Mouse (Mus musculus) limb, embryonic 11.5 days (tissue): ENCODE data around the gene Nfyc. TPM values are rescaled to one million over a fixed set of nuclear protein-coding genes. Genes with fewer than 3 reads are reported as not detected.

Experiments used
- ATAC-seq: fragments of 200-750 bp; cut with Nextera tagmentation; 2 replicates; pipeline ENCODE4 v1.8.0; 2017; ENCODE audit warnings: low read depth; ENCODE audit not compliant: insufficient number of reproducible peaks, low FRiP score, low TSS enrichment
- DNase-seq: peaks from one replicate; pipeline ENCODE4 v3.0.0-alpha.2; 2015; ENCODE audit warnings: low spot score
- H3K27ac ChIP-seq: fragments of 300-500 bp; sonication (generic); replicated peaks from 2 replicates; pipeline ENCODE4 v1.5.1; 2014; ENCODE audit warnings: low read depth, mild to moderate bottlenecking, low read length
- H3K27me3 ChIP-seq: fragments of 300-500 bp; sonication (generic); 2 replicates; pipeline ENCODE4 v1.6.1; 2014; ENCODE audit warnings: mild to moderate bottlenecking, low read length, mixed read lengths; ENCODE audit not compliant: control insufficient read depth, insufficient read depth
- H3K36me3 ChIP-seq: fragments of 300-500 bp; sonication (generic); 2 replicates; pipeline ENCODE4 v1.6.1; 2014; ENCODE audit warnings: mild to moderate bottlenecking, low read length, moderate library complexity, mixed read lengths; ENCODE audit not compliant: control insufficient read depth, insufficient read depth
- H3K4me1 ChIP-seq: fragments of 300-500 bp; sonication (generic); 2 replicates; pipeline ENCODE4 v1.6.1; 2014; ENCODE audit warnings: low read length, mixed read lengths; ENCODE audit not compliant: control insufficient read depth, insufficient read depth
- H3K4me2 ChIP-seq: fragments of 300-500 bp; sonication (generic); 2 replicates; pipeline ENCODE4 v1.6.1; 2014; ENCODE audit warnings: low read depth, mild to moderate bottlenecking, moderate library complexity; ENCODE audit not compliant: severe bottlenecking
- H3K4me3 ChIP-seq: fragments of 300-500 bp; sonication (generic); 2 replicates; pipeline ENCODE4 v1.5.1; 2014; ENCODE audit warnings: low read depth, low read length
- H3K9ac ChIP-seq: fragments of 300-500 bp; sonication (generic); 2 replicates; pipeline ENCODE4 v1.6.1; 2014; ENCODE audit warnings: mild to moderate bottlenecking, low read length
- H3K9me3 ChIP-seq: fragments of 300-500 bp; sonication (generic); 2 replicates; pipeline ENCODE4 v1.6.1; 2016; ENCODE audit warnings: low read length; ENCODE audit not compliant: control insufficient read depth
- WGBS: fragments of 180-500 bp; shearing (Covaris S2); extraction: QIAGEN DNeasy Blood & Tissue Kit; methylation state at CpG from one replicate; pipeline ENCODE4 v1.1.7; 2014; 5-methylcytosine and 5-hydroxymethylcytosine counted together
- polyA plus RNA-seq: library from polyadenylated mRNA; unstranded; fragments of >200 nt; fragmentation: Nextera tagmentation; extraction: Ambion mirVana; gene quantifications from 2 replicates; pipeline ENCODE4 v1.2.1, GENCODE M21; 2014

Nfyc gene
- polyA plus RNA-seq, 1 experiment from 2014 or later: 133 TPM

- Histone ChIP-seq H3K4me1 (no peaks in the 10 kb centered on the region), H3K27ac (no peak overlapping the region), H3K4me2 (no peak overlapping the region), H3K9ac (no peak overlapping the region), H3K9me3 (no peaks in the 10 kb centered on the region), H3K4me3 (no peak overlapping the region), H3K27me3 (no peaks in the 10 kb centered on the region), H3K36me3 (no peaks in the 10 kb centered on the region)
- DNase-seq (no peak), ATAC-seq (no peak)
- WGBS: 73% methylated on average over 4 of the region's 4 CpGs
Measured at GRCm38 (mm10) chr4:120845098-120845497, 13.7 kb upstream of the Nfyc start.

GRCm38 (mm10) chr4:120844423-120845082, 13.2 kb upstream of the Nfyc start:
- DNase-seq (no peak), ATAC-seq (no peak)
- Histone ChIP-seq H3K36me3 (no peaks in the 10 kb centered on the region), H3K27me3 (no peaks in the 10 kb centered on the region), H3K27ac (no peak overlapping the region), H3K4me1 (no peaks in the 10 kb centered on the region), H3K4me3 (no peak overlapping the region), H3K4me2 (no peak overlapping the region), H3K9ac (no peak overlapping the region), H3K9me3 (no peaks in the 10 kb centered on the region)
- 25% methylated on average over 7 of the region's 7 CpGs for WGBS

GRCm38 (mm10) chr4:120841342-120841741, 10.0 kb upstream of the Nfyc start:
- H3K4me1 ChIP-seq: no peaks in the 10 kb centered on the region
- no peak overlapping the region for H3K4me3 ChIP-seq
- WGBS: 91% methylated on average over 3 of the region's 3 CpGs
- H3K4me2 ChIP-seq: no peak overlapping the region
- no peak overlapping the region for H3K9ac ChIP-seq
- no peaks in the 10 kb centered on the region for H3K36me3 ChIP-seq
- DNase-seq (no peak), ATAC-seq (no peak)
- no peaks in the 10 kb centered on the region for H3K9me3 ChIP-seq
- H3K27me3 ChIP-seq: no peaks in the 10 kb centered on the region
- H3K27ac ChIP-seq: no peak overlapping the region

GRCm38 (mm10) chr4:120830767-120831166, 605 bp downstream of the Nfyc start:
- Histone ChIP-seq H3K9me3 (no peaks in the 10 kb centered on the region), H3K27me3 (no peaks in the 10 kb centered on the region), H3K4me3 (no peak overlapping the region), H3K4me2 (no peak overlapping the region), H3K9ac (no peak overlapping the region), H3K27ac (no peak overlapping the region), H3K36me3 (no peaks in the 10 kb centered on the region), H3K4me1 (no peaks in the 10 kb centered on the region)
- ATAC-seq (no peak), DNase-seq (no peak)
- WGBS: 61% methylated on average over 5 of the region's 5 CpGs

GRCm38 (mm10) chr4:120826418-120826817, 5.0 kb downstream of the Nfyc start:
- H3K27ac ChIP-seq: no peak overlapping the region
- WGBS: 88% methylated on average over 6 of the region's 6 CpGs
- peak overlapping the region; percentile 43; the same call in 1 of the 2 replicates for H3K9ac ChIP-seq

GRCm38 (mm10) chr4:120825577-120826326, 5.6 kb downstream of the Nfyc start:
- DNase-seq (peak; percentile 99), ATAC-seq (peak; percentile 95)
- H3K9ac ChIP-seq: peak overlapping the region; percentile 100
- no peaks in the 10 kb centered on the region for H3K27me3 ChIP-seq
- no peaks in the 10 kb centered on the region for H3K9me3 ChIP-seq
- H3K4me1 ChIP-seq: peaks cover 6% of the 10 kb centered on the region
- peak overlapping the region; percentile 81 for H3K4me2 ChIP-seq
- H3K27ac ChIP-seq: peak overlapping the region; percentile 99
- no peaks in the 10 kb centered on the region; the same call in 1 of the 2 replicates for H3K36me3 ChIP-seq
- under 1% methylated on average over 35 of the region's 55 CpGs for WGBS
- H3K4me3 ChIP-seq: peak overlapping the region; percentile 72

More at GRCm38 (mm10) chr4:120826418-120826817, 5.0 kb downstream of the Nfyc start:
- ATAC-seq (no peak), DNase-seq (no peak)
- Histone ChIP-seq H3K9me3 (no peaks in the 10 kb centered on the region), H3K27me3 (no peaks in the 10 kb centered on the region), H3K4me3 (no peak overlapping the region), H3K4me2 (no peak overlapping the region), H3K36me3 (no peaks in the 10 kb centered on the region; the same call in 1 of the 2 replicates), H3K4me1 (peaks cover 6% of the 10 kb centered on the region)

GRCm38 (mm10) chr4:120825100-120825553, 6.2 kb downstream of the Nfyc start:
- under 1% methylated on average over 47 of the region's 53 CpGs for WGBS
- Histone ChIP-seq H3K4me3 (peak overlapping the region; percentile 72), H3K9me3 (no peaks in the 10 kb centered on the region), H3K4me1 (peaks cover 6% of the 10 kb centered on the region), H3K36me3 (no peaks in the 10 kb centered on the region; the same call in 1 of the 2 replicates), H3K27me3 (no peaks in the 10 kb centered on the region), H3K27ac (peak overlapping the region; percentile 99), H3K9ac (peak overlapping the region; percentile 100), H3K4me2 (peak overlapping the region; percentile 81)
- DNase-seq (peak; percentile 95), ATAC-seq (peak; percentile 95)

- DNase-seq: no peak
- Histone ChIP-seq H3K4me1 (peaks cover 12% of the 10 kb centered on the region), H3K9me3 (no peaks in the 10 kb centered on the region), H3K27ac (no peak overlapping the region), H3K4me2 (no peak overlapping the region), H3K4me3 (no peak overlapping the region), H3K36me3 (no peaks in the 10 kb centered on the region; the same call in 1 of the 2 replicates), H3K9ac (no peak overlapping the region), H3K27me3 (no peaks in the 10 kb centered on the region)
- ATAC-seq: no peak
- WGBS: 96% methylated on average over 2 of the region's 2 CpGs
Measured at GRCm38 (mm10) chr4:120822191-120822911, 9.0 kb downstream of the Nfyc start.
